Mouse (Mus musculus) left cerebral cortex, postnatal 36 days (tissue): ENCODE results near the gene Cnot6. TPM values are rescaled to one million over a fixed set of nuclear protein-coding genes. Genes with fewer than 3 reads are reported as not detected.

ENCODE experiments used
- DNase-seq, 2 experiments: peaks; one replicate each; pipeline ENCODE4 v3.0.0; 2021 to 2022; ENCODE audit warnings: low spot score in 2 of 2, mixed read lengths in 1 of 2
- intact Hi-C: fragments of 180-260 bp; cut with DNase I; formaldehyde crosslinking; loops from one replicate; pipeline ENCODE4 v1.15.1; 2025
- total RNA-seq, 2 experiments: library from RNA; stranded (reverse); gene quantifications; 2 replicates each; pipeline ENCODE4 v1.2.3; 2021

Gene Cnot6
- total RNA-seq, 2 experiments from 2014 or later, result 44.3 to 55.0 TPM

DNA sequence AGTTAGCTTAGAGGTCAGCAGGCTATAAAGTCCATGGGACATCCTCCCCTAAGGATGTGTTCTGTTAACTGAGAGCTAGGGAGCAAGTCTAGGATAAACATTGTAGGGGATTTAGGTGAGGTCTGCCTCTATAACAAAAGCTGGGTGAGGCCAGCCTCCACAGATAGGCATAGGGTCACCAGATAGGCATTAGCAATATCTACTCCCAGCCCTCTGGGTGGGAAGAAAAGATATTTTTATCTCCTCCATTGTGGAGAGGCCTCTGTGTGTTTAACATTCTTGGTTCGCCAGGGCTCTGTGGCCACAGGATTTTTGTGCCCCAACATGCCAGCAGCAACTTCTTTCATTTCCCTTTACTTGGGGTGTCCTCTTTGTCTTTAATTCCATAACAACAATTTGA is 8.8 kb upstream of the Cnot6 start:
- DNase-seq, result no peak
- intact Hi-C loops, result no loop called here

DNA sequence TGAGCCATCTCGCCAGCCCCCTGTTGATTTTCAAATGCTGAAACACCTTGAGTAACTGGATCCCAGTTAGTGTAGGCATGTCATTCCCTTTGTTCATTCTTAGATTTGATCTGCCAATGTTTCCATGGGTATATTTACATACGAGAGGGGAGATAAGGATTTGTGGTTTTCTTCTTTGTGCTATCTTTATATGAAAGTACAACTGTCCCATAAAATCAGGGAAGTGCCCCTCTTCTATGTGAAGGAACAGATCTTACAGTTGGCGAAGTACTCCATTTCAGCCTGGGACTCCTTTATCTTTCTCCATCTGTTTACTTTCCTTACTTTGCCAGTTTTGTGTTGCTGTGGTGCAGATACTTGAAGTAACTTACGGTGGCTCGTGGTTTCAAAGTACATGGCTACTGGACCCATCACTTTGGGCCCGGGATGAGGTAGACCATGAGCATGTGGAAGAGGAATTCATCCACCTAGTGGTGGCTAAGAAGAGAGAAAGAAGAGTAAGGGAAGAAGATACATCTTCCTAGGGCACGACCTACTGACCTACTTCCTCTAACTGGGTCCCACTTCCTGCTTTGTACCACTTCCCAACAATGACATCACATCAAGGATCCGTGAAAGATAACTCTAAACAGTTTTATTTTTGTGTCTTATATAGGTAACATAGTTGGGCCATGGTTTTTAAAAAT is 7.1 kb upstream of the Cnot6 start:
- no peak for DNase-seq
- intact Hi-C loops, result no loop called here

DNA sequence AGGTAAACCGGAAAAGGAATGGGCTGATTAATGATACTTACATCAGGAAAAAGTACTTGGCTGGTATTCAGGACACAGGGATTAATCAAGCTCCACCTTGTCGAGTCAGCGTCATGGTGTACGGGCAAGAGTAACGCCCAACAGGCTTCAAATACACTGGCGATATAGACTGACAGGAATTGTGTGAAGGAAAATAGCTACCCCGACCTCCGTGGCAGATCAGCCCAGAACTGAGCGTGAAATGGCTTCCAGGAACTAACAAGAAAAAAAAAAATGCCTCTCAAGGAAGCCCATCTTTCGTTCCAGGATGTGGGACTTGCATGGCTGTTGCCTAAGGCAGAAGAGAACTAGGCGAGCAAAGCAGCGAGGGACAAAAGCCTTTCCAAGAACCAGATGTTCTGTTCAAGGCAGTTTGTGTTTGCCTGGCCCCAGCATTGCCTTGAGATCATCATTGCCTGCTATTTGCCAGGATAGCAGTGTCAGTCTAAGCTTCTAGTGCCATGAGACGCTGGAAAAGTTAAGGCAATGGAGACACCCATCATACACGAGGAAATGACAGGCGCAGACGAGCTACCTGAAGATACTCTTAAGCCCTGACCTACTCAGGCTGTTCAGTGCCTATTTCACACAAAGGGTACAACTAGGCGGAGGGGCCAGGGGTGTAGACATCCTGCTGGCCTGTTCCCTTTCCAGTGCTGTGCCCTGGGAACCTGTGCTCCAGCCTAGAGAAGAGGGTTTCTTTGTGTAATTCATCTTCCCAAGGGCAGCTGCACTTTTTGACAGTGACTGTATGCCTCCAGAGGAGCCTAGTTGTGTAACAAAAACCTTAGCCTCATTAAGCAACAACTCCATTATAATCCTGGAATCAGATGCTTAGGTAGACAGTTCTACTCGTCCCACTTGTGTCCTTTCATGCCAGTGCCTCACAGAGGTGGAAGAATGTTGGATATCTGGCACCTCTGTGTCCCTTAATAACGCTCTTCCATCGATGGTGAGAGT is 1.1 kb upstream of the Cnot6 start:
- no peak for DNase-seq
- intact Hi-C loops, result loop anchor here (5.0 kb wide), 2 partner anchors 61 to 134 kb away; partner anchors contain the start of gene Mapk9

DNA sequence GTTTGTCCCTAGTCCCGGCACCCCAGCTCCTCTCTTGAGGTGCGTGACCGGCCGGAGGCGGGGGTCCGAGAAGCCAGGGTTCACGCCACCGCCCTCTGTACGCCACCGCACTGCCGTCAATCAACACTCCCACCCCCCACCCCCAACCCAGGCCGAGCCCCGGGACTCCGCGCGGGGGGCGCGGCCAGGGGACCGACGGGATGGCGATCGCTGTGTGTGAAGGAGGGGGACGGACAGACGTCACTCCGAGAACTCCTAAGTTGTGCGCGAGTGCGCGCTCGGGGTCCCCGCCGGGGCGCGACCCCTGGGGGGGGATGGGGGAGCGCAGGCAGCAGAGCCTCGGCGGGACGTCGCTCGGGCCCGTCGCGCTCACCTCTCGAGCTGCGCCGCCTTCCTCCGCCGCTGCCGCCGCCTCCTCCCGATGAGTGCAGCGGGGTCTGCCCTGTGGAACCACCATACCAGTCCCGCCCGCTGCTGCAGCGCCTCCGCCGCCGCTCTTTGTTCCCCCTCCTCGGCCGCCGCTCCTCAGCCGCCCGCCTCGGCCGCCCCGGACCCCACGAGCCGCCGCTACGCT is 455 bp downstream of the Cnot6 start:
- intact Hi-C loops, result loop anchor here (5.0 kb wide), 2 partner anchors 60 to 135 kb away; partner anchors contain the start of gene Mapk9

DNA sequence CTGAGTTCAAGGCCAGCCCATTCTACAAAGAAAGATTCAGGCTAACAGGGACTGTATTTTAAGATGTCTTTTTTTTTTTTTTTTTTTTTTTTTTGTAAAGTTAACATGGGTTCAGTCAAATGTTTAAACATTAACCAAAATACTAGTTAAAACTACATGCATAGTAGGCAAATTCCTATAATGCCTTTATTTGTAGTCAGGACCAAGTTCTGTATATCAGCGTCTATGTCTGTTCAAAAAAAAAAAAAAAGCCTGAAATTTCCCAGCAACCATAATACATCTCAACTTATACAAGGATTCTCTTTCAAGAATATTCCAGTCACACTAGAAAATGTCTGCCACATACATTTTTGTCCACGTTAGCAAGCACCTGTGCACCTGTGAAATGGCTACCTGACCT is 1.9 kb downstream of the Cnot6 start:
- intact Hi-C loops, result loop anchor here (5.0 kb wide), 2 partner anchors 58 to 137 kb away; partner anchors contain the start of gene Mapk9
- no peak for DNase-seq

More for the DNA sequence above, 455 bp downstream of the Cnot6 start:
- no peak for DNase-seq

DNA sequence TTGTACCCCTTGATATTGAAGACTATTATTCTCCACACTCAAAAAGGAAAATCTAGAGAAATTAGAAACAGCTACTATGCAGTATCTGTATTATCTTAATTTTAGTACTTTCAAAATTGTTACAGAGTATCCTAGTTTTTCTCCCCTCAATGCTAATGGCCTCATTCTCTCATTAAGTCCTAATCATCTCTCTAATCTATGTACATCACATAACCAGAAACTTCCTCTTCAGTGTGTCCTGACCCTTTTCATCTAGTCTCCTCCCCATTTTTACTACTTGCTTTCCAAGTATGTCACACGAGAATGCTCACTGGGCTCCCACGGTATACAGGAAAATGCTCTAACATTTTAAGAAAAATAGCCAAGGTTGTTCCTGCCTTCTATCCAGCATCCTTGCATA is 4.7 kb downstream of the Cnot6 start:
- intact Hi-C loops, result no loop called here
- DNase-seq, result no peak

DNA sequence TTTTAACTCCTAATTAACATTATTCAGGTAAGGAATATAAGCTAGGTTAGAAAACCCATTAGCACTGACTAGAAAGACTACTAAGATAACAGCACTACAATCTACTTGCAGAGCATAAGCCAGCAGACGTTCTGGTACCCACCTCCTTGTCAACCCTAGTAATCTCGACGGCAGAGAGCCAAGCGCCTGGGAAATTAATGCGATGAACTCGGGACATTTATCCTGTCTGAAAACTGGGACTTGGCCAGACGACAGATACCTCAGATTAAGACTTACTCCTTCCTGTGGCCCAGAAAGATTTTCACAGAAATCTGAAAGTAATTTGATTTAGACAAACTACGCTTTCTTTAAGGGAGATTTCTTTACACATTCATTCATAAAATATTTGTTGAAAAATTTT is 7.7 kb downstream of the Cnot6 start:
- DNase-seq, result no peak
- intact Hi-C loops, result no loop called here

DNA sequence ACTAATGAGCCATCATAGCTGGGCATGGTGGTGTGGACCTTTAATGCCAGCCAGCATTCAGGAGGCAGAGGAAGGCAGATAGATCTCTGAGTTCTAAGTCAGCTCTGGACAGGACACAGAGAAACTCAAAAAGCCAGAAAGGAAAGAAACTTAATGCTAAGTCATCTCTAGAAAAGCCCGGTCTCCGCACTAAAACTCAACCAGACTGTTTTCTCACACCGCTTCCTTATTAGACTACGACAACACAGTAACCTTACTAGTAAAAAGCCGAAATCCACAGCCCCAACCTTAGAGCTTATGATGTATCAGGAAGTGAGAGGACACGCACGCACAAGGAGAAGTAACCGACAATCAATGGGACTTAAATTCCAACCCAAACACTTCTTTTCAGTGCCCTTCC is 10.5 kb downstream of the Cnot6 start:
- intact Hi-C loops, result no loop called here
- no peak for DNase-seq

DNA sequence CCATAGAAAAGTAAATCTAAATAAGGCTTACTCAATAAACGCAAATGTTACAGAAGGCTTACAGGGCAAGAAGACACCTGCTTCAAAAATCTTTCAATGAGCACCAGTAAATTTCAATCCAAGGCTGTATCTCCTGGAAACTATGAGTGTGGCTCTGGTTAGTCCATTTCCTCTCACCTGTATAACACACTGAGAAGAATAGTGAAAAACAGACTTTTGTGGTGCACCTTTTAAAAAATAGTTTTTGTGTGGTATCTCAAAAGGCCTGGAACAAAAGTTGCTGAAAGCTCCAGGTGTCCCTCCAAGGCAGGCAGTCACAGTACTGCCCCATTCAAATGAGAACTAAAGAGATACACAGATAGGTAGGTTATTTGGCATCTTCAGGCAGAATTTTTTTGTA is 13.4 kb downstream of the Cnot6 start:
- intact Hi-C loops, result no loop called here
- no peak for DNase-seq

DNA sequence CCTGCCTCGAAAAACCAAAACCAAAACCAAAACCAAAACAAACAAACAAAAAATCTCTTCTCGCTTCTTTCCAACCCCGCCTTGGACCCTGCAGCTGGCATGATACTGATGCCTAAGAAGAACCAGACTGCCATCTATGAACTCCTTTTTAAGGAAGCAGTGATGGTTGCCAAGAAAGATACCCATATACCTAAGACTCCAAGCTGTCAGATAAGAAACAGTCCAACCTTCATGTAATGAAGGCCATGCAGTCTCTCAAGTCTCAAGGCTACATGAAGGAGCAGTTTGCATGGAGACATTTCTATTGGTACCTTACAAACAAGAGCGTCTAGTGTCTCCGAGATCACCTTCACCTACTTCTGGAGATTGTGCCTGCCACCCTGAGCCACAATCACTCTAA is 14.7 kb downstream of the Cnot6 start:
- DNase-seq, result no peak
- intact Hi-C loops, result no loop called here

DNA sequence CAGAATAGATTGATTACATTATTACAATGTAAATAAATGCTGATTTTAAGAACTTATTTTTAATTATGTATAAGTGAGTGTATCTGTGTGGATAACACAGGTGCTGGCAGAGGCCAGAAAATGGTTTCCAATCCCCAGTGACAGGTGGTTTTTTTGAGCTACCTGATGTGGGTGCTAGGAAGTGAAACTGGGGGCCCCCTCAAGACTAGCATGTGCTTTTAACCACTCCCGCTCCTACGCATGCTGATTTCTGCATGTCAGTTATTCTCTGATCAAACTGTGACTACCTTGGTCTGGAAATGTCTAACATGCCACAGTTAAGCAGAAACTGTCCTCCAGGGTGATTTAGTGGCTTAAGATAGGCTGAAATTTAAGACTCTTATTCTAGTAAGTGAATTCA is 16.1 kb downstream of the Cnot6 start:
- no peak for DNase-seq
- intact Hi-C loops, result no loop called here

DNA sequence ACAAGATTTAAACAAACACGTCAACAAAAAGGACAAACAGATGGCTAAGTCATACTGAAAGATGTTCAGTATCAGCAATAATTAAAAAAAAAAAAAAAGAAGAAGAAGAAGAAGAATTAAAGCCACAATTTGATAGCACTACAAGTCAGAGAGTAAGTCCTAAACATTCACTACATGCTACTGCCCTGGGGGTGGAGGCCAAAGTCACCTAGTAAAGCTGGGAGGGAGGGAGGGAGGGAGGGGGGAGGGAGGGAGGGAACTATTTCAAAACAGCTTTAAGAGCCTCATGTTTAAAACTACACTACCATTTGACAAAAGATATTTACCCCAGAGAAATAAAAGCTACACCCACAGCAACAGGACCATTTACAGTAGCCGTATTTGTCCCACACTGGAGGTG is 16.8 kb downstream of the Cnot6 start:
- intact Hi-C loops, result no loop called here

DNA sequence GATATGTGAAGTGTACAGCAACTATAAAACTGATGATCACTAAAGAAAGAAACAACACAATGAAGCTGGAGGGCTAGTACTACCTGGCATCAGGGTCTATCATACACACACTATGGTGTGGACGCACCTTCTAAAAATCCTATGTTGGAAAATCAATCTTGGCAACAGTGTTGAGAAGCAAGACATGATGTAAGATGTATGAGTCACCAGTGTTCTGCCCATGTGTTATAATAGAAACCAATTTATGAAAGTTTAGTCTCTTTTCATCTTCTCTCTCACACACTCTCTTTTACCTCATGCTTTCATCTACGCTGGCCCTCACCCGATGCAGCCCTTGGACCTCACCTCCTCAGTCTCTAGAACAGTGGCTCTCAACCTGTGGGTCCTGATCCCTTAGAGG is 17.5 kb downstream of the Cnot6 start:
- no peak for DNase-seq
- intact Hi-C loops, result no loop called here

More for the DNA sequence above, 16.8 kb downstream of the Cnot6 start:
- no peak for DNase-seq

DNA sequence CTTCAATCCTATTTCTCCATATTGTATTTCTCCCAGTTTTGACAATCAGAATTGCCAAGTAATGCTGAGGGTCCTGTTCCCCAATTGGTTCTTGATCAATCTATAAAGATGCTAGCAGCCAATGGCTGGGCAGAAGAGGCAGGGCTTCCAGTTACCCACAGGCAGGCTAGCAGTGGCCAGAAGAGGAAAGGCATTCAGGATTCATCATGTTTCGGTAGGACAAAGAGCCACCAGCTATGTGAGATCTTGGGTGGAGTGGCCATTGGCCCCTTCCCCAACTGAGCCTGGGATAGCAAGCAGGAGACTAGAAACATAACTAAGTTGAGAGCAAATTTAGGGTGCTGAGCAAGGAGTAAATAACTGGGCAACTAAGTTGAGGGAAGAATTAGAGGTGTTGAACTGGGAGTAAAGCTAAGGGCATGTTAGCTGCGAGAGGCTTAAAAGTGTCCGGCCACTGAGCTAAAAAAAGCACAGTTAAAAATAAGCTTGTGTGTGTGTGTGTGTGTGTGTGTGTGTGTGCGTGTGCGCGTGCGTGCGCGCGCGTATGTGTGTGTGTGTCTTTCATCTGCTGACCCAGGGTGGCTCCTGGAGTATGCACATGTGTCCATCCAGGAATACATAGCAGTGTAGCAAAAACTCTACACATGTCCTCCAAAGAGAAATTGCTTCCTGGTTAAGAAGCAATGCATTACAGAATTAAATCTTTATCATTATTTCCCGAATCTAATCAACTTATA is 28.1 kb downstream of the Cnot6 start:
- DNase-seq, result no peak

DNA sequence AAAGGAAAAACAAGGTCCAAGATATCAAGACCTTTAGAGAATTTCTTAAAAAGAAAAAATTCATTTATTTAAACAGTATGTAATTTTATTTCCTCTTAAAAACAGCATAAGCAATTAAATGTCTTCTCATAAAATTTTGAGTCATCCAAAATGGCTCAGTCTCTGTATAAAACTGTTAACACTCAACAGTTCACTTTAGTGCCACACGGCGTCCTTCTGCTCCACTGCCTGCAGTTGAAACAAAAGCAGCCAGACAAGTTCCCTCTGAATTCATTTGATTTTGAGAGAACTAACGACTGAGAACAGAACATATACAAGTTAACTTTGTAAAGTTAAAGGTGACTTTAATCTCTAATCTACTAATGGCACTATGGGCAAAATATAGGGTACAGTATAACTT is 39.1 kb downstream of the Cnot6 start:
- no peak for DNase-seq

More for the DNA sequence above, 28.1 kb downstream of the Cnot6 start:
- intact Hi-C loops, result no loop called here

DNA sequence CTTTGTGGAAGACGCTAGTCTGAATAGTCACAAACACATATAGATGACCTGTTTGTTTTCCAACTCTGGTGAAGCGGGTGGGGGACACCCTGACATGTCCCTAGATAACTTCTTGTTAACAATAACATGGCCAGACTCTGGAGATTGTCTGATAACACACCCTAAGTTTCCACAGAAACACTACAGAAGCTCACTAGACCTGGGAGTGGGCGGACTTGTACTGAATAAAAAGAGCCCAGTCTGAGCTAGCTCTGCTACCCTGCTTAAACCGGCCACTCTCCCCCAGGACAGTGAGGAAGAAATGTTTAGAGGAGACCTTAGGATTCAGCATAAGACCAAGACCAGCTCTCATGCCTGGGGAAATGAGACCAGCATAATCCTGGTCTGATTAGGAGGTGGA is 47.1 kb downstream of the Cnot6 start:
- intact Hi-C loops, result no loop called here
- DNase-seq, result no peak

More for the DNA sequence above, 39.1 kb downstream of the Cnot6 start:
- intact Hi-C loops, result no loop called here

DNA sequence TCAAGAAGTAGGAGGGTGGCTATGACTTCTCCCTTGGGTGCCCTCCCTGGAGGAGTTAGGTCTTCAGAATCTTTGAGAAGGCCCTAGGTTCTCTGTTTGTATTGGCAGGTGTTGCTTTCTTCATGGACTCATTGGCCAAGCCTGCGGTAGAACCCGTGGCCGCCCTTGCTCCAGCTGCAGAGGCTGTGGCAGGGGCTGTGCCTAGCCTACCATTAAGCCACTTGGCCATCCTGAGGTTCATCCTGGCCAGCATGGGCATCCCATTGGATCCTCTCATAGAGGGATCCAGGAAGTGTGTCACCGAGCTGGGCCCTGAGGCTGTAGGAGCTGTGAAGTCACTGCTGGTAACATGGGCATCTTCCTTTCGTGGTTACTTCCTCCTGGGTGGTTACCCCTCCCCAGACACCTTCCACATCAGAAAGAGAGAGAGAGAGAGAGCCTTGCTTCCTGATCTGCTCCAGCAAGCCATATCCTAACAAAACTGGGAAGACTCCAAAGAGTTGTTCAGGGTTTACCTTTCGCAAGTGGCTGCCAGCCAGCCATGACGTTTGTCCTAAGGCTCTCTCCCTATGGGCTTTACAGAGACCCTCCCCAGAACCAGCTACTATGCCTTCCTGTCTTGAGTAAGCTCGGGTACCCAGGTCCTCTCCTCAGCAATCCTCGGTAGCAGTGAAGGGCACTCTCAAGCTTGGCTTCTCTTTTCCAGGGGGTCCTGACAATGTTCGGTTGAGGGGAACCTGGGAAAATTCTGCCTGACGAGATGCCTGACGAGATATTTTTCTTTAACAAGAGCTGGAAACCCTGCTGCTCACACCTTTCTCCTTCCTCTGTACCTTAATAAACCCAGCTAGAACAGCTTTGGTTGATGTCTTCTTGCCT is 48.0 kb downstream of the Cnot6 start:
- no peak for DNase-seq
- intact Hi-C loops, result no loop called here

DNA sequence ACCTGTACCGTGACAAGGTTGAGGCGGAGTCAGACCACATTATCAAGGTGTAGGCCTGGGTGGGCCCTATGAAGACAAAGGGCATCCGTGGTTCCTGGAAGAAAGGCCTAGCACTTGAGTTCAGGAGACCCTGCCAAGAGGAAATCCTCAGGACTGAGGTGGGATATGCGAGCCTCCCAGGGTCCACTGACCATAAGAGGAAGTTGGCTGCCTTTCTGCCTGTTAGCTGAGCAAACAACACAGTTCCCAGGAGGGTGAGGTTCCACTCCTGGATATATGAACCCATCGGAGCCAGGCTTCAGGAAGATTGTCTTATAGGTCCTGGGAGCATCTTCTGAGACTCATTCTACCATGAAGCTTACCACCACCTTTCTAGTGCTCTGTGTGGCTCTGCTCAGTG is 49.2 kb downstream of the Cnot6 start, which contains the start of gene Scgb3a1:
TSS of gene Scgb3a1 (plus strand) at position 301 of the 400 bp plus-strand sequence.
- no peak for DNase-seq
- intact Hi-C loops, result no loop called here
